Mouse (Mus musculus) NIH3T3 (cell line): ENCODE results near the gene Mid1.
"Not testable (repeated sequence)": the region's sequence is repeated elsewhere in the genome, so short reads cannot be mapped to it uniquely, and the experiment has no call there.

Experiments used
- DNase-seq: peaks from one replicate; pipeline ENCODE4 v3.0.0-alpha.2; 2012; ENCODE audit warnings: low read depth

The Mid1 gene

GRCm38 (mm10) chrX:169986519-169987367 is 301.7 kb downstream of the Mid1 start:
- DNase-seq, result peak; percentile 97

GRCm38 (mm10) chrX:169987368-169987837 is 302.4 kb downstream of the Mid1 start:
- DNase-seq, result not testable (repeated sequence)

- DNase-seq, result peak; percentile 48
Measured at GRCm38 (mm10) chrX:169988571-169989218, 303.7 kb downstream of the Mid1 start.

- not testable (repeated sequence) for DNase-seq
Measured at GRCm38 (mm10) chrX:169989219-169989595, 304.2 kb downstream of the Mid1 start.

GRCm38 (mm10) chrX:169989691-169990631 is 305.0 kb downstream of the Mid1 start:
- DNase-seq, result peak; percentile 89

GRCm38 (mm10) chrX:169991128-169991873 is 306.3 kb downstream of the Mid1 start:
- DNase-seq, result peak; percentile 97

- DNase-seq, result peak; percentile 52
Measured at GRCm38 (mm10) chrX:169992086-169992930, 307.3 kb downstream of the Mid1 start.

- DNase-seq, result peak; percentile 56
Measured at GRCm38 (mm10) chrX:169992951-169993547, 308.1 kb downstream of the Mid1 start.

GRCm38 (mm10) chrX:169994011-169994865 is 309.2 kb downstream of the Mid1 start:
- DNase-seq, result peak; percentile 58

GRCm38 (mm10) chrX:169994866-169995711 is 310.1 kb downstream of the Mid1 start:
- DNase-seq, result peak; percentile 68

- DNase-seq, result peak; percentile 55
Measured at GRCm38 (mm10) chrX:169995909-169996521, 311.0 kb downstream of the Mid1 start.

- peak; percentile 100 for DNase-seq
Measured at GRCm38 (mm10) chrX:169996926-169997325, 311.9 kb downstream of the Mid1 start.

GRCm38 (mm10) chrX:169997456-169997853 is 312.5 kb downstream of the Mid1 start:
- not testable (repeated sequence) for DNase-seq

- peak; percentile 100 for DNase-seq
Measured at GRCm38 (mm10) chrX:169997854-169998456, 313.0 kb downstream of the Mid1 start.

- not testable (repeated sequence) for DNase-seq
Measured at GRCm38 (mm10) chrX:169998559-169999219, 313.7 kb downstream of the Mid1 start.

- peak; percentile 66 for DNase-seq
Measured at GRCm38 (mm10) chrX:169999226-169999883, 314.4 kb downstream of the Mid1 start.
